Mouse (Mus musculus) megakaryocyte, adult 5-6 weeks (primary cell): ENCODE measurements around the gene Tfap2b. TPM values are rescaled to one million over a fixed set of nuclear protein-coding genes. Genes with fewer than 3 reads are reported as not detected.

ENCODE experiments used
- ATAC-seq: 2 replicates; pipeline ENCODE4 v1.8.0; 2016; ENCODE audit warnings: mild to moderate bottlenecking, inconsistent platforms; ENCODE audit not compliant: poor library complexity, severe bottlenecking
- total RNA-seq, 2 experiments: library from RNA; stranded (forward) in 1 of 2; stranded (reverse) in 1 of 2; fragments of 153-499, 151-499 nt in 1 of 2; fragments of 221-1000, 200-1000 nt in 1 of 2; gene quantifications; 2 replicates each; pipeline versions ENCODE4 v1.2.3 to v1.2.4; 2015 to 2017

Gene Tfap2b
- total RNA-seq, 2 experiments from 2014 or later, result not detected

DNA sequence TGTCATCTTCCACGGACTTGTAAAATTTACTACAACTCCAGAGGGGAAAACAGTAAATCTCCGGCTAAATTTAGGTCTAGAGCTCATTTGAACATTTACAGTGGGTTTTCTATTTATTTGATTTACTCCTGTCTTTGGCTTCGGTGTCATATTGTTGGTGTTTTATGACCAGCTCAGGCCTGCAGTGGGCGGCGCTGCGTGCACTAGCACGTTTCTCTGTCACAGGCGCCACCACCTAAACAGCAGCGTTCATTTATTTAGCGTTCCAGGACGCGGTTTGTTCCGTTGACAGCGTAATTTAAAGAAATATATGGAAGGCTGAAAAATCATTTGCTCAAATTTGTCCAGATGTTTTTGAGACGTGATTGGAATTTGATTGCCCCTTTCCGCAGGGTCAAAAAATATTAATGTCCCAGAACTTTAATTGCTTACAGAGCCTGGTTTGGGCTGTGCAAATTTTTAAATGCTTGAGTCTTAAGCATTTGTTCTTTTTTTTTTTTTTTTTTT lies 22.9 kb downstream of the Tfap2b start:
- ATAC-seq, result no peak

DNA sequence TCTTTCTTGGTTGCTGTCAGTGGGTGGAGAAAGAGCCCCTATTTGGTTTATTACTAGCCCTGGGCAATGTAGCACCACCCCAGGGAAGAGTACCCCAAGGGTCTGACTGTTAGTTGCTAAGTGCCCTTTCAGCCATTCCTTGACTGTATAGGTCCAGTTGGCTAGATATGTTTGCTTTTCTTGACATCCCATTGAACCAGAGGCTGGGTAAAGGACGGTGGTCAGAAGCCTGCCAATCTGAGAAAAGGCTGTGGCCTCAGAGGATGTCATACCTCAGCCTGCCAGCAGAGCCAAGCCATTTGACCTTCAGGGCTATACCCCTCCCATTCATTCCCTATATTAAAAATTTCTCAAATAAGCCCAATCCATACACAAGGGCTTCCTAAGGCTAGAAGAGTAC lies 24.0 kb downstream of the Tfap2b start:
- ATAC-seq, result no peak

DNA sequence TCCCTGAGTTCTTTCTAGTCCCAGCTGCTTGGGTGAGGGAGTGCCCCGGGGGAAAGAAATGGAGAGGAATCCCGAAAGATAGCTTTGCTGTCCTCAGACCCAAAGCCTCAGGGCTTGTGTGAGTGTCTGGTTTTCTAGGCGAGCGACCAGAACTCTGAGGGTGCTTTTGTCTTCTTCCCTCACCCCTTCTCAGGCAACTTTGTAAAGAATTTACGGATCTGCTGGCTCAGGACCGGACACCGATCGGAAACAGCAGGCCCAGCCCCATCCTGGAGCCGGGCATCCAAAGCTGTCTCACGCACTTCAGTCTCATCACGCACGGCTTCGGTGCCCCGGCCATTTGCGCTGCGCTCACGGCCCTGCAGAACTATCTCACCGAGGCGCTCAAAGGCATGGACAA lies 25.1 kb downstream of the Tfap2b start:
- no peak for ATAC-seq

DNA sequence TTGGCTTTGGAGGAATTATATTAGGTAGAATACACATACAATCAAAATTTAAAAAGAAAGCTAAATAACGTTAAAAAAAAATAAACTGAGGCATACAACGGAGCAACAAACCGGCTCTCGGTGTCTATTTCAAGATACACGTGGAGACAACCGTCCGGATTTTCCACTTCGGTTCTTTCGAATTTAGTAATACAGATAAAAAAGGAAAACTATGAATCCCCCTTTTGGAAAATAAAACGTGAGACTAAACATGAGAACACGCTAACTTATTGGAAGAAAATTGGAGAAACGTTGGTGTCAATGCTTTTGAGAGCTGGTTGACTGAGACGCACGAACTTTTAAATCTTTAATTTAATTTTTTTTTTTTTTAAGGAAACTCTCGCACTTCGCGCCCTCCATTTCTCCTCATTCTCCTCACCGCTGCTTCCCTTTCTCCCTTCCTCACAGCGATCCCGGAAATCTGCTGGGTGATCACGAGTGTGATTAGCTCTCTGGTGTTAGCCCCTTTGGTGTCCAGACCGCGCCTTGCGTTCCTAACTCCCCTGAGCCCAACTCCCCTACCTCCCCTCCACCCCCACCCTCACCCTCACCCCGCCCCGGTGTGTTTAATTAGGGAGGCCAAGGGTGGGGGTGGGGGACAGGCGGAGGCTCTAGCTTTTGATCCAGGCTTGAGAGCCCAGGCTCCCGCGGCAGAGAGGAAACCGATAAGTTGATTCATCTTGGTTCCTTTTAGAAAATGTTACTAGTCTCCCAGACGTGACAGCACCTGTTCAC lies 25.9 kb downstream of the Tfap2b start:
- ATAC-seq, result no peak

DNA sequence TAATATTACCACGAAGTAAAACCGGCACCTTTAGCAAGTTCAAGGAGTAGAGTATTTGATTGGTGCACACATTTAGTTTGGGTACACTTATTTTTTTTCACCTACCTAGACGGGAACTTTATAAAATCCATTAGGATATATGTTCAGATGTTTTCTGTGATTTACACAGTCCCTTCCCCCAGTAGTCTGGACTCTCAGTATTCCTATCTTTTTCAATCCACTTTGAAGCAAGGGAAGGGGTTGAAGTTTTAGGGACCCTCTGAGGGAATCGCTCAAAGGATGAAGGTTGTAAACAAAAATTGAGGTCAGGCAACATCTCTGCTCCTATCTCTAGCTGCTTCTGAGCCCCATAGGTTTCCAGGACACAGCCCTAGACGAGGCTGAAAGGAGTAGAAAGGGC lies 27.3 kb downstream of the Tfap2b start:
- ATAC-seq, result no peak

DNA sequence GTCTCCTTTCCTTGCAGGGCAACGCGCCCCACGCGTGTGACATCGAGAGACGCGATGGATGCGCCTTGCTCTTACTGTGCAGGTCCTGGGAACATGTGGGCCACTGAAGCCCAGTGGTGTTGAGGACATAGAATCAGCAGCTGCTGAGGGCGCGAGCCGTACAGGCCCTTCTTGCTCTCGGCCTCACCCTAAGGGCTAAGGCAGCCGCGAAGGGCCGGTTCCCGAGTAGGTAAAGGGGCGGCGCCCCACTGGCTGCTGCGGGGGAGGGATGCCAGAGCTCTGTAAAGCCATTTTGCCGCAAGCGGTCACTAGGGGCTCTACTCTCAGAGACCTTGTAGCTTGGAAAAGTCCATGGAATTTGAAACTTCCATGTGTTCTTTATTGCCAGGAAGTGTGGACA lies 27.9 kb downstream of the Tfap2b start:
- no peak for ATAC-seq

DNA sequence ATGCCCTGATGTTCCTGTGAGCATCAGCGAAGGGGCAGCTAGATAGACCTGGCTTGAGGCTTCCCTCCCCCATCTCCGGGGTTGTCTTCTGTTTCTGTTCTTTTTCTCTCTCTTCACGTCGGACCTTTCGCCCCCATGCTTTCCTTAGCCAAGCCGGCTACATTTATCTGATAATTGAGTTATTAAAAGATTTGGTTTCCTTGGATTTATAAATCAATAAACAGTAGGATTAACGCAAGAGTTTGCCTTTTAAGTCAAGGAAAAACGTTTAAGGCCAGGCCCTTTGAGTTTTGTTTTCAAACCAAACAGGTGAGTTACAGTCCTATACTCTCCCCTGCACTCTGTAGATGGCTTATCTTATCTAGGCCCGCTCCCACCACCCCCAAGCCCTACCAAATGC lies 28.3 kb downstream of the Tfap2b start:
- no peak for ATAC-seq

DNA sequence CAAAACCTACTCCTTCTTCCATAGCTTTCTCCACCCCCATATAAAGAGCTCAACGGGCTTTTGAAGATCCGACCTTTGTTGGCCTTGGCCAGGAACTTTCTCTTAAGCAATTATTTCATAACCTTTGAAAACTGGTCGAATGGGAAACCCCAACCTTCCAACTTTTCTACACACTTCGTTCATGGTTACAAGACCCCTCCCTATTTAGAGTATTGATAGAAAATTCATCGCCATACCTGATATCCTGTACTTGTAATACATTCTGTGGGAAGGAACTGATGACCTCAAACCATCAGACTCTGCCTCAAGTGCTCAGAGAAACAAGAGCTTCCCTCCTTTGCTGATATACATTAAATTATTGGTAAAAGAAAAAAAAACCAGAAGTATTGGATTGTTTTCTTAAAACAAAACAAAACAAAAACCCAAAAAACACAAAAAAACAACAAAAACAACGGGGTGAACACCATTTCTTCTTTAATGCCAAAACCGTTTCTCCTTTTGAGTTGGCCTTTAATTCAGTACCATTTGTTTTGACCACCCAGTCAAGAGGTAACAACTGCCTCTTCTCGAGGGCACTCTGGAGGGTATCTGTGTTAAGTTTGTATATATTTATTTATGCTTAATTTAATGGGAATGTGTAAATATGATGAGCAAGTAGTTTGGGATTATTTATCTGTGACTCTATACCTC lies 29.2 kb downstream of the Tfap2b start:
- ATAC-seq, result no peak

DNA sequence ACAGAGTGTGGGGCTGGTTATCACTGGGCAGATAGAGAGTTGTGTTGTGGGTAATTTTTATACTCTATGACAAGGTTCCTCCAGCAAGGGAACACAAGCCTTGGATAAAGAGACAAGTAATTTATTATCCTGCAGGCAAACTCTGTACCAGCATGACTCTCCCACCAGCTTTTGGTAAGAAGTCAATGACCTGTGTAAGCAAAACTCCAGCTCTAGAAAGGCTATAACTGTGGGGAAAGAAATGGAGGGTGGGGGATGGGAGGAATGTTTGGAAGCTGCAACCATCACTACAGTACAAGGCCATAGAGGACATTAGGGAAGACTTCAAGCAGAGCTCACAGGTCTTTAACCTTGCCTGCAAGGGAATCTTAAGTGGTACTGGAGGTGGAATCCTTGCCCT lies 31.3 kb downstream of the Tfap2b start:
- no peak for ATAC-seq

DNA sequence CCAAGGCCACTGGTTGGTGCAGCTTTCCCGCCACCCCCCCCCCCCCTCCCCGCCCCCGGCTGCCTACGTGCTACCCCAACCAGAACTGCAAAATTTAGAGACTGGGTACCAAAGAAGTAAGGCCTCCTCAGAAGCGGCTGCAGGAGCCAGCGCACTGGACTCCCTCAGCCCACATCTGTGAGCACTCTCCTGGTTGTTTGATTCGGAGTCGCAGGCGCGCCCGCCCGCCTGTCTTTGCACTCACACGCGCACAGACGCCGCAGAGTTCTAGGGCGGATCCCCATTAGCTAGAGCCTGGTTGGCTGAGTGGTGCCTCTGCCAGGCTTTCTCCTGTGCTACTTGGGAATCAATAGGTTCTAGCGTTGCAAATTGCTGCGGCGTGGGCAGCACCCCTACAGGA lies 32.6 kb downstream of the Tfap2b start:
- ATAC-seq, result no peak

DNA sequence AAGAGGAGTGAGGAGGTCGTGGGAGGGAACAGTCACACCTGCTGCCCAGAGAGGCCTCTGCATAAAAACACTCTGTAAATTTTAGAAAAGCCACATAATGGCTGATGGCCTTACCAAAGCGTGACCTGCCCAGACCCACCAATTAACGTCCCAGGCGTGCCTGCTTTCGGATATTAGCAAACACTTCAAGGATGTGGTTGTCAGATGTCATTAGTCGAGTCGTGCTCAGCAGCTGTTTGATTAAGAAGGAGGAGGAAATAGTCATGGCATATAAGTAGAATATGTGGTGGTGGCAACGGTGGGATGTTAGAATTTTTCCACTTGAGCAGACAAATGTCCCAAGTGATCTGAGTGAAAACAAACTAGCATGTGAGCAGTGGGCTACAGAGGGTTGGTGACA lies 33.3 kb downstream of the Tfap2b start:
- ATAC-seq, result no peak

DNA sequence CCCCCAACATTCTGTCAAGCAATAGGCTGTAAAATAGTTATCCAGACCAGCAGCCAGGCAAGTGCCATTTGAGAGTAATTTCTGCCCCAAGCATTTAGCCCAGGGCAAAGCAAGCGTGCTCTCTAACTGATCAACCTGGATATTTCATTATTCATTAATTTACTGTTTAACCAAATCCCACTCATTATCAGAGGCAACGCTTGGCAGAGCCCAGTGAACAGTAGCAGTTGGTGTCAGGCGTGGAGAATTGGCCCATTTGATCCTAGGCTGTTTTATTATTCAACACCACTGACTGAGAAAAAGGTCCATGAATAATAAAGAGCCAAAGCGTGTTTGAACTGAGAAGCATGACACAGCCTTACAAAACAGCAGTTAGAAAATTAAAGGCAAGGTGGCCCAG lies 36.3 kb downstream of the Tfap2b start:
- no peak for ATAC-seq

DNA sequence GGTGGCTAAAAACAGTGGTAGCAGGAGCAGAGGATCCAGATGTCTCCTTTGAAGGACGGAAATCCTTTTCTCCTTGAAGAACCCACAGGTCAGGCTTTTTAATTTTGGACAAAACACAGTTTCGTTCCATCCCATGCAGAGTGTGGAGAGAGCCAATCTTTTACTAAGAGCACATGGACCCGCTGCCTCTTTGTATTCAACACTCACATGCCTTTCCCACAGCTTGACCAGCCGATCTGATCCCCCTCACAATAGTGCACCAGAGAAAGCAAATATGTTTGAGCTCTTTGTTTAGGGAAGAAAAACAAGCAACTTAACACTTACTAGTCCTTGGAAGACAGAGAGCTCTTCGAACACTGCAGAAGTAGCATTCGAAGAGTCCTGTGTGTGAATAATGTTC lies 42.6 kb downstream of the Tfap2b start:
- no peak for ATAC-seq

DNA sequence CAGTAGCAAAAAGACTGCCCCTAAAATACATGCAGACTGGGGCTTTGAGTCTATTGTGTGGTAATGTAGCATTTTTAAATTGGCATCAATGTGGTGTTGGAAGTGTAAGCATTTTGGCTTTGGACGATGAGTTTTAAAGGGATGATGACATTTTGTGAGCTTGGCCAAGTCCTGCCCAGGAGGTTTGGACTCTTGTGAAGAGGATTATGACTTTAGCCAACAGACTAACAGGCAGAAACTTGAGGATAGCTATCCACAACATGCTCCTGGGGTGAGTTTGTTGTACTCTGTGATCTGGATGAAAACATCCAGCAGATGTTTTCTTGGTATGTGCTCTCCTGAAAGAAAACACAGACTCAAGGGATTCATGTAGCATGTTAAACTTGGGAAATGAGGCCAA lies 60.9 kb downstream of the Tfap2b start:
- no peak for ATAC-seq

Other genes starting within 250 kb of the Tfap2b start
- not detected in 2 replicates for gene Tfap2d, start 105.9 kb upstream of the Tfap2b start, total RNA-seq (2015)
- gene Tfap2d, start 105.9 kb upstream of the Tfap2b start, total RNA-seq (2017), result not detected in 2 replicates